Mouse (Mus musculus): ENCODE measurements around the gene Fshr. TPM values are rescaled to one million over a fixed set of nuclear protein-coding genes. Genes with fewer than 3 reads are reported as not detected.

The Fshr gene
- total RNA-seq, 1 experiment: not detected

DNA sequence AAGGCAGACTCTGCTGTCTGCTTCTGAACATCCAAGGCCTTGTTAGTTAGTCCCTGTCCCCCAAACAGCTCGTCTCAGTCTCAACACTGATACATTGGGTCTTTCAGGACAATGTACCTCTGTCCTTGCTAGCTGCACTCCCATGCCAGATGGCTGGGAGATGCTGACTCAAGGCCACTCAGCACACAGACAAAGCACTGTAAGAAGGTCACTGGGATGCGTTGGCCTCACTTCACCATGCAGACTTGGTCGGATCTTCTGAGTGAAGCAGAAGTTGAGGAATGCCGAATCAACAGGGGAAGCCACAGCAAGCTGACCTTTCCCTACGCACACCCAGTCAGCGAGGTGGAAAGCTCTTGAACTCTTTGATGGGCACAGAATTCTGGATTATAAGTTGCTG lies 55.7 kb downstream of the Fshr start:
- in situ Hi-C loops (cut with MboI; ENCODE audit: low sequenced_read_pairs in 2 of 2, unreplicated experiment in 2 of 2): no loop called here
- TF ChIP-seq ZNF384 (IDR thresholded peaks at IDR 0.05; ENCODE audit: low read depth, low read length): no peak
- TF ChIP-seq ZC3H11A (IDR thresholded peaks at IDR 0.05; ENCODE audit: borderline replicate concordance, low read depth, low read length): no peak
- no peak for TF ChIP-seq CHD2 (IDR thresholded peaks at IDR 0.05; ENCODE audit: low read depth, low read length)
- no peak for TF ChIP-seq MAFK (IDR thresholded peaks at IDR 0.05; ENCODE audit: insufficient read depth, low read depth, low read length)
- no peak for TF ChIP-seq HCFC1 (IDR thresholded peaks at IDR 0.05; ENCODE audit: borderline replicate concordance, insufficient read depth, low read length)
- no peak for DNase-seq (ENCODE audit: low read depth, low spot score)
- Histone ChIP-seq H3K4me3 (ENCODE audit: insufficient read depth in 1 of 2, low read depth in 1 of 2, low read length in 2 of 2, poor library complexity in 1 of 2, severe bottlenecking in 1 of 2) (no peak overlapping the region), H3K36me3 (ENCODE audit: control insufficient read depth, insufficient read depth, low read length, poor library complexity, severe bottlenecking) (no peaks in the 10 kb centered on the region), H3K4me1 (ENCODE audit: control insufficient read depth in 2 of 2, insufficient read depth in 2 of 2, low read length in 2 of 2, poor library complexity in 1 of 2) (no peaks in the 10 kb centered on the region), H3K27ac (ENCODE audit: insufficient read depth, low read depth, low read length, poor library complexity, severe bottlenecking) (no peak overlapping the region), H3K9me3 (ENCODE audit: control insufficient read depth, insufficient read depth, low read depth, low read length) (no peaks in the 10 kb centered on the region), H3K9ac (ENCODE audit: insufficient read depth, low read depth, low read length, poor library complexity, severe bottlenecking) (no peak overlapping the region)

DNA sequence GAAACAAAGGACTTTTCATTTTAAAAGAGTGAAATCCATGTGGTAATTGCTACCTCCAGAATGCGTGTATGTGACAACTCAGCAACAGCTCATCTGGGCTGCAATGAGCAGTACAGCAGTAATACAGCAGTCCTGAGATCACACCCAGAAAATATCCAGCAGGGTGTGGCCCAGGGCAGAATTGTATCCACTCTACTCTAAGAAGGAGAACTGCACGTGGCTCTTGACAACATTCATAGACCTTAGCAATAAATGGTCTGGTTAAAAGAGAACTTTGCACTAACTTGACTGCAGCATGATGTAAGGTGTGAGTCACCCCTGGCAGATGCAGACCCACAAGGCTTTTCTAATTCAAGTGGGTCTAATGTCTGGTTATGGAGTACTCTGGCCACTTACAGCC lies 80.5 kb downstream of the Fshr start:
- no peaks in the 10 kb centered on the region for H3K4me1 ChIP-seq (ENCODE audit: control insufficient read depth in 2 of 2, insufficient read depth in 2 of 2, low read length in 2 of 2, poor library complexity in 1 of 2)
- no peaks in the 10 kb centered on the region for H3K9me3 ChIP-seq (ENCODE audit: control insufficient read depth, insufficient read depth, low read depth, low read length)
- H3K4me3 ChIP-seq (ENCODE audit: insufficient read depth in 1 of 2, low read depth in 1 of 2, low read length in 2 of 2, poor library complexity in 1 of 2, severe bottlenecking in 1 of 2): no peak overlapping the region
- no peak for TF ChIP-seq ZC3H11A (IDR thresholded peaks at IDR 0.05; ENCODE audit: borderline replicate concordance, low read depth, low read length)
- TF ChIP-seq MAFK (IDR thresholded peaks at IDR 0.05; ENCODE audit: insufficient read depth, low read depth, low read length): no peak
- TF ChIP-seq HCFC1 (IDR thresholded peaks at IDR 0.05; ENCODE audit: borderline replicate concordance, insufficient read depth, low read length): no peak
- TF ChIP-seq ZNF384 (IDR thresholded peaks at IDR 0.05; ENCODE audit: low read depth, low read length): no peak
- no peak for TF ChIP-seq CHD2 (IDR thresholded peaks at IDR 0.05; ENCODE audit: low read depth, low read length)
- no peaks in the 10 kb centered on the region for H3K36me3 ChIP-seq (ENCODE audit: control insufficient read depth, insufficient read depth, low read length, poor library complexity, severe bottlenecking)
- H3K9ac ChIP-seq (ENCODE audit: insufficient read depth, low read depth, low read length, poor library complexity, severe bottlenecking): no peak overlapping the region
- no peak overlapping the region for H3K27ac ChIP-seq (ENCODE audit: insufficient read depth, low read depth, low read length, poor library complexity, severe bottlenecking)
- in situ Hi-C loops (cut with MboI; ENCODE audit: low sequenced_read_pairs in 2 of 2, unreplicated experiment in 2 of 2): no loop called here
- DNase-seq (ENCODE audit: low read depth, low spot score): no peak

DNA sequence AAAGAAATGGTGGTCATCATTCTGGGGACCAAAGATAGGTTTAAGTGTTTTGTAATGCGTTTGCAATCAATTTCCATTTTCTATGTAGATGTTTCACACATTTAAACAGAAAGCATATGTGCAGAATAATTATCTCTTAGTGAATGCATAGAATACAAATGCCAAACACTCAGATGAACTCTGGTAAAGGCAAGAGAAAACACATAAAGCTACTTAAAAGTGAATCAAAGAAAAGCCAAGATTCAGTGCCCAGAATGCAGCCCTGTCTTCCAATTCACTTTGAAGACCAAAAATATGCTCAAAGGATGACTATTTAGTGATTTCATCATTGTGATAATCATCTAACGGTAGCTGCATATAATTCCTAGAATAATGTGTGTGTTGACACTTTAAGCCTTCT lies 81.2 kb downstream of the Fshr start:
- H3K36me3 ChIP-seq (ENCODE audit: control insufficient read depth, insufficient read depth, low read length, poor library complexity, severe bottlenecking): no peaks in the 10 kb centered on the region
- in situ Hi-C loops (cut with MboI; ENCODE audit: low sequenced_read_pairs in 2 of 2, unreplicated experiment in 2 of 2): no loop called here
- no peak overlapping the region for H3K4me3 ChIP-seq (ENCODE audit: insufficient read depth in 1 of 2, low read depth in 1 of 2, low read length in 2 of 2, poor library complexity in 1 of 2, severe bottlenecking in 1 of 2)
- H3K9me3 ChIP-seq (ENCODE audit: control insufficient read depth, insufficient read depth, low read depth, low read length): no peaks in the 10 kb centered on the region
- no peak overlapping the region for H3K9ac ChIP-seq (ENCODE audit: insufficient read depth, low read depth, low read length, poor library complexity, severe bottlenecking)
- no peak for DNase-seq (ENCODE audit: low read depth, low spot score)
- H3K4me1 ChIP-seq (ENCODE audit: control insufficient read depth in 2 of 2, insufficient read depth in 2 of 2, low read length in 2 of 2, poor library complexity in 1 of 2): no peaks in the 10 kb centered on the region
- H3K27ac ChIP-seq (ENCODE audit: insufficient read depth, low read depth, low read length, poor library complexity, severe bottlenecking): no peak overlapping the region
- TF ChIP-seq MAFK (IDR thresholded peaks at IDR 0.05; ENCODE audit: insufficient read depth, low read depth, low read length) (no peak), CHD2 (IDR thresholded peaks at IDR 0.05; ENCODE audit: low read depth, low read length) (no peak), ZNF384 (IDR thresholded peaks at IDR 0.05; ENCODE audit: low read depth, low read length) (no peak), ZC3H11A (IDR thresholded peaks at IDR 0.05; ENCODE audit: borderline replicate concordance, low read depth, low read length) (no peak), HCFC1 (IDR thresholded peaks at IDR 0.05; ENCODE audit: borderline replicate concordance, insufficient read depth, low read length) (no peak)

DNA sequence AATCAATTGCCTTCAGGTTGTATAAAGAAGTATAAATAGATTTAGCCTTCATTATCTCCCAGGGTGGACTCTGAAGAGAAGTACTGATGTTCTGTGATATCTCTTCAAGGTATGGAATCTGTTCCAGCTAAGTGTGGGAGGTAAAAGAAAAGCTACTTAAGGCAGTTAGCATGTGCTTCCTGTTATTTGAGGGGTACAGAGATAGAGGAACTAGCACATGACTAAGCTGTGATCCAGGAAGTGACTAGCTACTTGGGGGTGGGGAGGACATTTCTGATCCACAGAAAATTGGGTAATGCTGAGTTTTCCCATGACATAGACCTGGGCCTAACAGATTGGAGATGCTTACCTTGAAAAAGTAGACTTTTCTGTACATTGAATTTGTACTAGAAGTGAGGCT lies 86.5 kb downstream of the Fshr start:
- no peak for DNase-seq (ENCODE audit: low read depth, low spot score)
- Histone ChIP-seq H3K9me3 (ENCODE audit: control insufficient read depth, insufficient read depth, low read depth, low read length) (no peaks in the 10 kb centered on the region), H3K4me1 (ENCODE audit: control insufficient read depth in 2 of 2, insufficient read depth in 2 of 2, low read length in 2 of 2, poor library complexity in 1 of 2) (no peaks in the 10 kb centered on the region), H3K4me3 (ENCODE audit: insufficient read depth in 1 of 2, low read depth in 1 of 2, low read length in 2 of 2, poor library complexity in 1 of 2, severe bottlenecking in 1 of 2) (no peak overlapping the region), H3K27ac (ENCODE audit: insufficient read depth, low read depth, low read length, poor library complexity, severe bottlenecking) (no peak overlapping the region), H3K36me3 (ENCODE audit: control insufficient read depth, insufficient read depth, low read length, poor library complexity, severe bottlenecking) (no peaks in the 10 kb centered on the region), H3K9ac (ENCODE audit: insufficient read depth, low read depth, low read length, poor library complexity, severe bottlenecking) (no peak overlapping the region)
- in situ Hi-C loops (cut with MboI; ENCODE audit: low sequenced_read_pairs in 2 of 2, unreplicated experiment in 2 of 2): no loop called here
- TF ChIP-seq CHD2 (IDR thresholded peaks at IDR 0.05; ENCODE audit: low read depth, low read length) (no peak), ZC3H11A (IDR thresholded peaks at IDR 0.05; ENCODE audit: borderline replicate concordance, low read depth, low read length) (no peak), ZNF384 (IDR thresholded peaks at IDR 0.05; ENCODE audit: low read depth, low read length) (no peak), HCFC1 (IDR thresholded peaks at IDR 0.05; ENCODE audit: borderline replicate concordance, insufficient read depth, low read length) (no peak), MAFK (IDR thresholded peaks at IDR 0.05; ENCODE audit: insufficient read depth, low read depth, low read length) (no peak)

Data from ES-E14 (cell line).